Mouse (Mus musculus): Measurements from ENCODE around the gene Dkkl1. TPM values are rescaled to one million over a fixed set of nuclear protein-coding genes. Genes with fewer than 3 reads are reported as not detected.

Gene Dkkl1
- total and polyA plus RNA-seq, 2 experiments: 0.21 TPM; not detected in 1

GRCm38 (mm10) chr7:45193406-45193805 lies 18.5 kb downstream of the Dkkl1 start:
- WGBS: 76% methylated on average over 4 of the region's 5 CpGs
- Histone ChIP-seq H3K36me3 (ENCODE audit: control insufficient read depth, insufficient read depth, low read length) (no peaks in the 10 kb centered on the region), H3K9ac (ENCODE audit: low read depth, low read length) (no peak overlapping the region), H3K27me3 (ENCODE audit: control insufficient read depth, insufficient read depth, low read length) (peaks cover 10% of the 10 kb centered on the region; the same call in 1 of the 2 replicates), H3K27ac (replicated peaks; ENCODE audit: insufficient read depth, low read depth, low read length) (no peak overlapping the region), H3K4me1 (ENCODE audit: control insufficient read depth, insufficient read depth, low read length) (no peaks in the 10 kb centered on the region), H3K79me2 (ENCODE audit: control insufficient read depth, insufficient read depth, low read length) (no peaks in the 10 kb centered on the region), H3K4me3 (ENCODE audit: insufficient read depth, low read depth, low read length) (no peak overlapping the region)
- no peak for TF ChIP-seq POLR2A (IDR thresholded peaks at IDR 0.05; ENCODE audit: extremely low read depth, insufficient read depth, low read length)
- no peak for TF ChIP-seq CTCF (IDR thresholded peaks at IDR 0.05; ENCODE audit: low read depth, low read length)
- DNase-seq (ENCODE audit: extremely low read depth, low read depth, low spot score): no peak

- no peak overlapping the region for H3K4me3 ChIP-seq (ENCODE audit: insufficient read depth, low read depth, low read length)
- 80% methylated on average over 7 of the region's 7 CpGs for WGBS
- H3K27ac ChIP-seq (replicated peaks; ENCODE audit: insufficient read depth, low read depth, low read length): no peak overlapping the region
- H3K36me3 ChIP-seq (ENCODE audit: control insufficient read depth, insufficient read depth, low read length): no peaks in the 10 kb centered on the region
- no peaks in the 10 kb centered on the region for H3K79me2 ChIP-seq (ENCODE audit: control insufficient read depth, insufficient read depth, low read length)
- H3K9ac ChIP-seq (ENCODE audit: low read depth, low read length): no peak overlapping the region
- TF ChIP-seq POLR2A (IDR thresholded peaks at IDR 0.05; ENCODE audit: extremely low read depth, insufficient read depth, low read length): no peak
- no peak for TF ChIP-seq CTCF (IDR thresholded peaks at IDR 0.05; ENCODE audit: low read depth, low read length)
- peaks cover 10% of the 10 kb centered on the region; the same call in 1 of the 2 replicates for H3K27me3 ChIP-seq (ENCODE audit: control insufficient read depth, insufficient read depth, low read length)
- H3K4me1 ChIP-seq (ENCODE audit: control insufficient read depth, insufficient read depth, low read length): no peaks in the 10 kb centered on the region
- no peak for DNase-seq (ENCODE audit: extremely low read depth, low read depth, low spot score)
Observed at GRCm38 (mm10) chr7:45192585-45193310, 19.2 kb downstream of the Dkkl1 start.

GRCm38 (mm10) chr7:45191803-45192363 lies 20.1 kb downstream of the Dkkl1 start:
- WGBS: 49% methylated on average over 8 of the region's 8 CpGs
- Histone ChIP-seq H3K79me2 (ENCODE audit: control insufficient read depth, insufficient read depth, low read length) (no peaks in the 10 kb centered on the region), H3K27me3 (ENCODE audit: control insufficient read depth, insufficient read depth, low read length) (peaks cover 10% of the 10 kb centered on the region; the same call in 1 of the 2 replicates), H3K27ac (replicated peaks; ENCODE audit: insufficient read depth, low read depth, low read length) (no peak overlapping the region), H3K4me3 (ENCODE audit: insufficient read depth, low read depth, low read length) (no peak overlapping the region), H3K9ac (ENCODE audit: low read depth, low read length) (no peak overlapping the region), H3K36me3 (ENCODE audit: control insufficient read depth, insufficient read depth, low read length) (no peaks in the 10 kb centered on the region), H3K4me1 (ENCODE audit: control insufficient read depth, insufficient read depth, low read length) (no peaks in the 10 kb centered on the region)
- no peak for DNase-seq (ENCODE audit: extremely low read depth, low read depth, low spot score)
- TF ChIP-seq POLR2A (IDR thresholded peaks at IDR 0.05; ENCODE audit: extremely low read depth, insufficient read depth, low read length) (no peak), CTCF (IDR thresholded peaks at IDR 0.05; ENCODE audit: low read depth, low read length) (no peak)

- Histone ChIP-seq H3K9ac (ENCODE audit: low read depth, low read length) (no peak overlapping the region), H3K27ac (replicated peaks; ENCODE audit: insufficient read depth, low read depth, low read length) (no peak overlapping the region), H3K79me2 (ENCODE audit: control insufficient read depth, insufficient read depth, low read length) (no peaks in the 10 kb centered on the region), H3K27me3 (ENCODE audit: control insufficient read depth, insufficient read depth, low read length) (peaks cover 10% of the 10 kb centered on the region; the same call in 1 of the 2 replicates), H3K36me3 (ENCODE audit: control insufficient read depth, insufficient read depth, low read length) (no peaks in the 10 kb centered on the region), H3K4me1 (ENCODE audit: control insufficient read depth, insufficient read depth, low read length) (no peaks in the 10 kb centered on the region), H3K4me3 (ENCODE audit: insufficient read depth, low read depth, low read length) (no peak overlapping the region)
- DNase-seq (ENCODE audit: extremely low read depth, low read depth, low spot score): no peak
- TF ChIP-seq CTCF (IDR thresholded peaks at IDR 0.05; ENCODE audit: low read depth, low read length) (no peak), POLR2A (IDR thresholded peaks at IDR 0.05; ENCODE audit: extremely low read depth, insufficient read depth, low read length) (no peak)
- 53% methylated on average over 2 of the region's 2 CpGs for WGBS
Observed at GRCm38 (mm10) chr7:45191161-45191560, 20.8 kb downstream of the Dkkl1 start.

- Histone ChIP-seq H3K27ac (replicated peaks; ENCODE audit: insufficient read depth, low read depth, low read length) (no peak overlapping the region), H3K27me3 (ENCODE audit: control insufficient read depth, insufficient read depth, low read length) (peaks cover 10% of the 10 kb centered on the region), H3K79me2 (ENCODE audit: control insufficient read depth, insufficient read depth, low read length) (no peaks in the 10 kb centered on the region), H3K4me1 (ENCODE audit: control insufficient read depth, insufficient read depth, low read length) (no peaks in the 10 kb centered on the region), H3K4me3 (ENCODE audit: insufficient read depth, low read depth, low read length) (no peak overlapping the region), H3K9ac (ENCODE audit: low read depth, low read length) (no peak overlapping the region), H3K36me3 (ENCODE audit: control insufficient read depth, insufficient read depth, low read length) (no peaks in the 10 kb centered on the region)
- no peak for DNase-seq (ENCODE audit: extremely low read depth, low read depth, low spot score)
- whole genome bisulfite sequencing: 88% methylated on average over 6 of the region's 6 CpGs
- no peak for TF ChIP-seq POLR2A (IDR thresholded peaks at IDR 0.05; ENCODE audit: extremely low read depth, insufficient read depth, low read length)
Observed at GRCm38 (mm10) chr7:45190186-45190585, 21.8 kb downstream of the Dkkl1 start.

- H3K36me3 ChIP-seq (ENCODE audit: control insufficient read depth, insufficient read depth, low read length): no peaks in the 10 kb centered on the region
- no peak for DNase-seq (ENCODE audit: extremely low read depth, low read depth, low spot score)
- no peaks in the 10 kb centered on the region for H3K79me2 ChIP-seq (ENCODE audit: control insufficient read depth, insufficient read depth, low read length)
- no peaks in the 10 kb centered on the region for H3K4me1 ChIP-seq (ENCODE audit: control insufficient read depth, insufficient read depth, low read length)
- peaks cover 10% of the 10 kb centered on the region for H3K27me3 ChIP-seq (ENCODE audit: control insufficient read depth, insufficient read depth, low read length)
- TF ChIP-seq CTCF (IDR thresholded peaks at IDR 0.05; ENCODE audit: low read depth, low read length) (no peak), POLR2A (IDR thresholded peaks at IDR 0.05; ENCODE audit: extremely low read depth, insufficient read depth, low read length) (no peak)
- no peak overlapping the region for H3K4me3 ChIP-seq (ENCODE audit: insufficient read depth, low read depth, low read length)
- H3K27ac ChIP-seq (replicated peaks; ENCODE audit: insufficient read depth, low read depth, low read length): no peak overlapping the region
- 53% methylated on average over 16 of the region's 16 CpGs for WGBS
- no peak overlapping the region for H3K9ac ChIP-seq (ENCODE audit: low read depth, low read length)
Observed at GRCm38 (mm10) chr7:45189600-45189999, 22.3 kb downstream of the Dkkl1 start.

Data from liver, adult 2 months (tissue).